Mouse (Mus musculus) neural tube, embryonic 14.5 days (tissue): ENCODE results near the gene Trim47. TPM values are rescaled to one million over a fixed set of nuclear protein-coding genes. Genes with fewer than 3 reads are reported as not detected.

Experiments
- ATAC-seq: fragments of 200-750 bp; cut with Nextera tagmentation; 2 replicates; pipeline ENCODE4 v1.8.0; 2017; ENCODE audit warnings: low read depth, mild to moderate bottlenecking, moderate TSS enrichment, moderate library complexity
- H3K27ac ChIP-seq: fragments of 300-500 bp; sonication (generic); 2 replicates; pipeline ENCODE4 v1.5.1; 2014; ENCODE audit warnings: low read depth, mild to moderate bottlenecking, control low read depth, low read length, moderate library complexity, mixed read lengths
- H3K27me3 ChIP-seq: fragments of 300-500 bp; sonication (generic); 2 replicates; pipeline ENCODE4 v1.6.1; 2014; ENCODE audit warnings: low read length; ENCODE audit not compliant: control insufficient read depth, insufficient read depth
- H3K36me3 ChIP-seq: fragments of 300-500 bp; sonication (generic); 2 replicates; pipeline ENCODE4 v1.6.1; 2014; ENCODE audit warnings: low read length, mixed read lengths; ENCODE audit not compliant: control insufficient read depth, insufficient read depth
- H3K4me1 ChIP-seq: fragments of 300-500 bp; sonication (generic); 2 replicates; pipeline ENCODE4 v1.6.1; 2014; ENCODE audit warnings: low read length; ENCODE audit not compliant: control insufficient read depth, insufficient read depth
- H3K4me2 ChIP-seq: fragments of 300-500 bp; sonication (generic); 2 replicates; pipeline ENCODE4 v1.6.1; 2014; ENCODE audit warnings: mild to moderate bottlenecking, low read depth, low read length, control low read depth
- H3K4me3 ChIP-seq: fragments of 300-500 bp; sonication (generic); 2 replicates; pipeline ENCODE4 v1.5.1; 2014; ENCODE audit warnings: low read depth, low read length, control low read depth, mixed read lengths
- H3K9ac ChIP-seq: fragments of 300-500 bp; sonication (generic); replicated peaks from 2 replicates; pipeline ENCODE4 v1.6.1; 2014; ENCODE audit warnings: low read depth, mild to moderate bottlenecking, control low read depth, low read length, mixed read lengths
- H3K9me3 ChIP-seq: fragments of 300-500 bp; sonication (generic); 2 replicates; pipeline ENCODE4 v1.6.1; 2016; ENCODE audit warnings: low read length; ENCODE audit not compliant: control insufficient read depth
- WGBS: fragments of 180-500 bp; shearing (Covaris S2); extraction: QIAGEN DNeasy Blood & Tissue Kit; methylation state at CpG from one replicate; pipeline ENCODE4 v1.1.7; 2014; 5-methylcytosine and 5-hydroxymethylcytosine counted together
- polyA plus RNA-seq: library from polyadenylated mRNA; unstranded; fragments of >200 nt; fragmentation: Nextera tagmentation; extraction: Ambion mirVana; gene quantifications from 2 replicates; pipeline ENCODE4 v1.2.1, GENCODE M21; 2014

Trim47 gene
- polyA plus RNA-seq, 1 experiment from 2014 or later, result 3.5 TPM

GRCm38 (mm10) chr11:116088188-116088587 is 38.8 kb downstream of the Trim47 start:
- no peak for ATAC-seq
- Histone ChIP-seq H3K27me3 (no peaks in the 10 kb centered on the region), H3K4me3 (no peak overlapping the region), H3K4me2 (no peak overlapping the region; the same call in 1 of the 2 replicates), H3K9me3 (no peaks in the 10 kb centered on the region), H3K4me1 (peaks cover 8% of the 10 kb centered on the region), H3K27ac (no peak overlapping the region), H3K9ac (no peak overlapping the region), H3K36me3 (peaks cover 8% of the 10 kb centered on the region)
- 88% methylated on average over 8 of the region's 8 CpGs for WGBS

- Histone ChIP-seq H3K27ac (peak overlapping the region; percentile 49), H3K4me3 (peak overlapping the region; percentile 35), H3K9me3 (no peaks in the 10 kb centered on the region), H3K9ac (peak overlapping the region; percentile 29; the same call in 1 of the 2 replicates), H3K27me3 (no peaks in the 10 kb centered on the region), H3K4me2 (peak overlapping the region; percentile 47), H3K4me1 (peaks cover 8% of the 10 kb centered on the region), H3K36me3 (peaks cover 13% of the 10 kb centered on the region)
- peak; percentile 81 for ATAC-seq
- WGBS, result 4% methylated on average over 31 of the region's 31 CpGs
Observed at GRCm38 (mm10) chr11:116087194-116088130, 39.5 kb downstream of the Trim47 start.

DNA sequence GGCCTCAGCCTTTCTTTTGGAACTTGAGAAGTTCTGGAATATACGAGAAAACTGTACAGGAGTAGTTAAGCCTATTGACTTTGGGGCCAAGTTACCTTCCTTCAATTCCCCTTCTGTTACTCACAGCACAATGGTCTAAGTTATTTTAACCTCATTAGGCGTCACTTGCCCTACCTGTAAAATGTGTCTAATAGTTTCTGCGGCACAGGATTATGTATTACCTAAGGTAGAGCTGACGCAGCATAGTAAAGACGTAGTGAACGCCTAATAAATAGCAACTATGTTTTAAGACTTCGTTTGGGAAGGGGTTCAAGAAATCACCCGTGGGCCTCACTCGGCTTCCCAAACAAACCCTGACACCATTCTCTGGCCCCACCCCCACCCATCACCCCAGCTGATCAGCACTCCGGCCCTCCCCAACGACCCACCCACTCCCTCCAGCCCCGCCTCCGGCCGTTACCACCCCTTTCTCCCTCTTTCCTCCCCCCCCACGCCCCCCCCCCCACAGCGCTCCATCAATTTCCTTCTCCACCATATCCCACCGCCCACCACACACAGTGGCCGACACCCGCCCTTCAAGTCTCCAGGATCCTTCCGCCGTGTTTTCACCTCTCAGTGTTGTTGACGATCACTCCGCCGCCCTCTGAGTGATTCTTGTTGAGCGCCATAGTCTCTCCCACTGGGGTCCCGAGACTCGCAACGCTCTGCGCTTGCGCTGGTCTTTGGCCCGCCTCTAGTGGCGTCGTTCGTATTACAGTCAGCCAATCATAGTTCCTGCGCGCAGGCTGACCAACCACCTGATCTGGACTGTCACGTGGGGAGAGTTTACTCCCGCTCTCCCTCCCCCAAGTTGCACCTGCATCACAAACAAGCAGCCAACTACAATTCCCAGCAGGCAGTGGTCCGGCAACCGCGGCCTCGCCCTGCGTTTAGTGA is 40.5 kb downstream of the Trim47 start, which contains the start of gene Wbp2:
Wbp2 (minus strand) TSS at position 738 of the 936 bp plus-strand sequence.
- ATAC-seq, result peak; percentile 95
- peaks cover 17% of the 10 kb centered on the region for H3K36me3 ChIP-seq
- no peaks in the 10 kb centered on the region for H3K9me3 ChIP-seq
- peak within 1 kb of the TSS; percentile 70 for H3K27ac ChIP-seq
- H3K9ac ChIP-seq, result peak within 1 kb of the TSS; percentile 29; the same call in 1 of the 2 replicates
- peak within 1 kb of the TSS; percentile 35 for H3K4me3 ChIP-seq
- 5% methylated on average over 37 of the region's 43 CpGs for WGBS
- H3K27me3 ChIP-seq, result no peaks in the 10 kb centered on the region
- peak within 1 kb of the TSS; percentile 61 for H3K4me2 ChIP-seq
- peaks cover 8% of the 10 kb centered on the region for H3K4me1 ChIP-seq

- Histone ChIP-seq H3K9me3 (no peaks in the 10 kb centered on the region), H3K36me3 (peaks cover 38% of the 10 kb centered on the region), H3K4me3 (no peak overlapping the region), H3K27me3 (no peaks in the 10 kb centered on the region), H3K9ac (no peak overlapping the region), H3K4me2 (no peak overlapping the region), H3K27ac (no peak overlapping the region), H3K4me1 (peaks cover 8% of the 10 kb centered on the region)
- ATAC-seq, result no peak
- WGBS, result 92% methylated on average over 6 of the region's 6 CpGs
Observed at GRCm38 (mm10) chr11:116084166-116084565, 42.8 kb downstream of the Trim47 start.

DNA sequence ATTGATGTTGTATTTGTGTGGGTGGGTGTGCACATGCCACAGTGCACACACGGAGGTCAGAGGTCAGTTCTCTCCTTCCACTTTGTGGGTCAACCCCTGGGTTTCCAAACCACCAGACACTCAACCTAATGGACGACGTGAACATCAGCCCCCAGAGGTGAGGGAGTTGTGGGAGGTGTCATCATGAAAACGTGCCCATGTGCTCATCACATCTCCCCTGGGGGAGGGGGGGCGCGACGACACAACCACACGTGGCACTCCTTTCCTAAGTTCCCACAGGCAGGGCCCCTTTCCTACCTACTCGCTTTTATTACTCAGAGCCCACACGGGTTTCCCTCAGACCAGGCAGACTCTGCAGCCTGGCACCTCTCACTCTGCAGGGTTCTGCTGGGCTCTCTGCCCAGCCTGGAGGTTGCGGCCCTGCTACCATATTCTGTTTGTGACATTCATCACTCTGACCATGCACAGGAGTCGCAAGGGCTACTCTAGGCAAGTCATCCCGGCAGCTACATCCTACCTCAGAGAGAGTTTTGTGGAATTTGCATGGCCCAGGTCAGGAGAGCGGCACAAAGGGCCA is 43.8 kb downstream of the Trim47 start:
- no peak overlapping the region for H3K9ac ChIP-seq
- 94% methylated on average over 14 of the region's 14 CpGs for WGBS
- no peak overlapping the region for H3K4me2 ChIP-seq
- H3K9me3 ChIP-seq, result no peaks in the 10 kb centered on the region
- ATAC-seq, result no peak
- no peak overlapping the region for H3K4me3 ChIP-seq
- H3K4me1 ChIP-seq, result peaks cover 13% of the 10 kb centered on the region
- H3K36me3 ChIP-seq, result peaks cover 39% of the 10 kb centered on the region
- H3K27me3 ChIP-seq, result no peaks in the 10 kb centered on the region
- no peak overlapping the region for H3K27ac ChIP-seq

- Histone ChIP-seq H3K9ac (no peak overlapping the region), H3K4me1 (peaks cover 14% of the 10 kb centered on the region), H3K9me3 (no peaks in the 10 kb centered on the region), H3K27ac (no peak overlapping the region), H3K27me3 (no peaks in the 10 kb centered on the region), H3K4me3 (no peak overlapping the region), H3K4me2 (no peak overlapping the region), H3K36me3 (peaks cover 39% of the 10 kb centered on the region)
- no peak for ATAC-seq
- WGBS, result 76% methylated on average over 5 of the region's 6 CpGs
Observed at GRCm38 (mm10) chr11:116081081-116081480, 45.9 kb downstream of the Trim47 start.

GRCm38 (mm10) chr11:116079511-116079910 is 47.5 kb downstream of the Trim47 start:
- H3K4me2 ChIP-seq, result no peak overlapping the region
- H3K36me3 ChIP-seq, result peaks cover 39% of the 10 kb centered on the region
- no peak overlapping the region for H3K4me3 ChIP-seq
- H3K4me1 ChIP-seq, result peaks cover 9% of the 10 kb centered on the region; the same call in 1 of the 2 replicates
- 76% methylated on average over 10 of the region's 10 CpGs for WGBS
- no peak overlapping the region for H3K9ac ChIP-seq
- H3K9me3 ChIP-seq, result no peaks in the 10 kb centered on the region
- H3K27me3 ChIP-seq, result no peaks in the 10 kb centered on the region
- no peak for ATAC-seq
- no peak overlapping the region for H3K27ac ChIP-seq

GRCm38 (mm10) chr11:116078676-116079320 is 48.2 kb downstream of the Trim47 start:
- Histone ChIP-seq H3K4me2 (no peak overlapping the region), H3K4me3 (no peak overlapping the region), H3K27ac (no peak overlapping the region), H3K27me3 (no peaks in the 10 kb centered on the region), H3K4me1 (peaks cover 9% of the 10 kb centered on the region; the same call in 1 of the 2 replicates), H3K36me3 (peaks cover 37% of the 10 kb centered on the region), H3K9me3 (no peaks in the 10 kb centered on the region), H3K9ac (no peak overlapping the region)
- ATAC-seq, result no peak
- 21% methylated on average over 10 of the region's 10 CpGs for whole genome bisulfite sequencing
